Mouse (Mus musculus): ENCODE results near the gene Dffa. TPM values are rescaled to one million over a fixed set of nuclear protein-coding genes. Genes with fewer than 3 reads are reported as not detected.

The Dffa gene
- polyA plus RNA-seq, 1 experiment from 2014 or later: 25.7 TPM

DNA sequence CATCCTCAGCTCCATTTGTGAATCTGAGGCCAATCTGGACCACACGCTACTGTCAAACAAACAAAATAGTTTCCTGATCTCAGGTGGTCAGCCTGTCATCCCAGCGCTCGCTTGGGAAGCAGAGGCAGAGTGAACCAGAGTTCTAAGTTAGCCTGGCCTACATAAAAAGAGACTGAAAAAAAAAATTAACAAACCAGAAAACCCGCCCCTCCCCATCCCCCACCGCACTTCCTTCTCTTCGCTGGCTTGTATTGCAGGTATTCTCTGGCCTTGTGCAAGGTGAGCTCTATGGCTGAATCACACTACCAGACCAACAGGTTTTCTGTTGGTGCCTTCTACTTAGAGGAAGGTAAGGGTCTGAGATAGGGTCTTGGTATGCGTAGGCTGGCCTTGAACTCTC is 43.6 kb downstream of the Dffa start:
- DNase-seq (ENCODE audit: low spot score): no peak
- Histone ChIP-seq H3K9ac (ENCODE audit: low read length) (no peak overlapping the region), H3K9me3 (ENCODE audit: control insufficient read depth, low read length) (no peaks in the 10 kb centered on the region), H3K36me3 (ENCODE audit: control insufficient read depth, insufficient read depth, low read length) (peaks cover 15% of the 10 kb centered on the region), H3K4me3 (ENCODE audit: low read depth, low read length) (no peak overlapping the region), H3K4me1 (ENCODE audit: control insufficient read depth, insufficient read depth, low read length) (no peaks in the 10 kb centered on the region), H3K4me2 (ENCODE audit: low read depth, severe bottlenecking) (no peak overlapping the region), H3K27me3 (ENCODE audit: control insufficient read depth, insufficient read depth, low read length) (no peaks in the 10 kb centered on the region), H3K27ac (replicated peaks; ENCODE audit: low read depth, low read length) (no peak overlapping the region)
- no peak for ATAC-seq (ENCODE audit: insufficient number of reproducible peaks, low FRiP score, low TSS enrichment, low read depth)
- WGBS: 83% methylated on average over 7 of the region's 7 CpGs

- WGBS: 81% methylated on average over 4 of the region's 4 CpGs
- H3K27ac ChIP-seq (replicated peaks; ENCODE audit: low read depth, low read length): no peak overlapping the region
- H3K4me1 ChIP-seq (ENCODE audit: control insufficient read depth, insufficient read depth, low read length): no peaks in the 10 kb centered on the region
- no peak for DNase-seq (ENCODE audit: low spot score)
- no peaks in the 10 kb centered on the region for H3K27me3 ChIP-seq (ENCODE audit: control insufficient read depth, insufficient read depth, low read length)
- no peak overlapping the region for H3K4me3 ChIP-seq (ENCODE audit: low read depth, low read length)
- no peak overlapping the region for H3K4me2 ChIP-seq (ENCODE audit: low read depth, severe bottlenecking)
- no peak overlapping the region for H3K9ac ChIP-seq (ENCODE audit: low read length)
- H3K9me3 ChIP-seq (ENCODE audit: control insufficient read depth, low read length): no peaks in the 10 kb centered on the region
- ATAC-seq (ENCODE audit: insufficient number of reproducible peaks, low FRiP score, low TSS enrichment, low read depth): no peak
- H3K36me3 ChIP-seq (ENCODE audit: control insufficient read depth, insufficient read depth, low read length): peaks cover 18% of the 10 kb centered on the region
Measured at GRCm38 (mm10) chr4:149148084-149148483, 44.1 kb downstream of the Dffa start.

DNA sequence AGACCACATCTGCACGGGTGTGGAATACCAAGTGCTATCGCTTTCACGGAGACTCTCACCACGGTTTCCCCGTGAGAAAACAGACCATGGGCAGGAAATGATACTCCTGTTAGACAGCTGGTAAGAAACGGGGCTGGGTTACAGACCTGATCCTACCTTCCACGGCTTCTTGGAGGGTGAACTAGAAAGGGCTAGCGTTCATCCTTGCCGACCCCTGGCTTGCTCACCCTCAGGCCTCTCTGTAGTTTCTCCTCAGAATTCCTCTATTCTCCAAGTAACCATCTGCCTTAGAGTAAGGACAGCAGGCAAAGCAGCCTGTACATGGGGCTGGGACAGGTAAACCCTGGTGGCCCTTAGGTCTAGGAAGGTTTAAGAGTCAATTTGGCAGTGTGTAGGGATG is 45.2 kb downstream of the Dffa start:
- peaks cover 25% of the 10 kb centered on the region for H3K36me3 ChIP-seq (ENCODE audit: control insufficient read depth, insufficient read depth, low read length)
- WGBS: 88% methylated on average over 9 of the region's 9 CpGs
- ATAC-seq (ENCODE audit: insufficient number of reproducible peaks, low FRiP score, low TSS enrichment, low read depth): no peak

GRCm38 (mm10) chr4:149149611-149150010 is 45.7 kb downstream of the Dffa start:
- DNase-seq (ENCODE audit: low spot score) (no peak), ATAC-seq (ENCODE audit: insufficient number of reproducible peaks, low FRiP score, low TSS enrichment, low read depth) (no peak)
- no peak overlapping the region for H3K4me2 ChIP-seq (ENCODE audit: low read depth, severe bottlenecking)
- peaks cover 26% of the 10 kb centered on the region for H3K36me3 ChIP-seq (ENCODE audit: control insufficient read depth, insufficient read depth, low read length)
- H3K9me3 ChIP-seq (ENCODE audit: control insufficient read depth, low read length): no peaks in the 10 kb centered on the region
- no peak overlapping the region for H3K9ac ChIP-seq (ENCODE audit: low read length)
- H3K4me3 ChIP-seq (ENCODE audit: low read depth, low read length): no peak overlapping the region
- no peak overlapping the region for H3K27ac ChIP-seq (replicated peaks; ENCODE audit: low read depth, low read length)
- WGBS: 77% methylated on average over 7 of the region's 7 CpGs
- no peaks in the 10 kb centered on the region for H3K27me3 ChIP-seq (ENCODE audit: control insufficient read depth, insufficient read depth, low read length)
- no peaks in the 10 kb centered on the region for H3K4me1 ChIP-seq (ENCODE audit: control insufficient read depth, insufficient read depth, low read length)

More for the DNA sequence above, 45.2 kb downstream of the Dffa start:
- Histone ChIP-seq H3K4me3 (ENCODE audit: low read depth, low read length) (no peak overlapping the region), H3K27ac (replicated peaks; ENCODE audit: low read depth, low read length) (no peak overlapping the region), H3K9me3 (ENCODE audit: control insufficient read depth, low read length) (no peaks in the 10 kb centered on the region), H3K4me2 (ENCODE audit: low read depth, severe bottlenecking) (no peak overlapping the region), H3K4me1 (ENCODE audit: control insufficient read depth, insufficient read depth, low read length) (no peaks in the 10 kb centered on the region), H3K27me3 (ENCODE audit: control insufficient read depth, insufficient read depth, low read length) (no peaks in the 10 kb centered on the region), H3K9ac (ENCODE audit: low read length) (no peak overlapping the region)
- DNase-seq (ENCODE audit: low spot score): no peak

DNA sequence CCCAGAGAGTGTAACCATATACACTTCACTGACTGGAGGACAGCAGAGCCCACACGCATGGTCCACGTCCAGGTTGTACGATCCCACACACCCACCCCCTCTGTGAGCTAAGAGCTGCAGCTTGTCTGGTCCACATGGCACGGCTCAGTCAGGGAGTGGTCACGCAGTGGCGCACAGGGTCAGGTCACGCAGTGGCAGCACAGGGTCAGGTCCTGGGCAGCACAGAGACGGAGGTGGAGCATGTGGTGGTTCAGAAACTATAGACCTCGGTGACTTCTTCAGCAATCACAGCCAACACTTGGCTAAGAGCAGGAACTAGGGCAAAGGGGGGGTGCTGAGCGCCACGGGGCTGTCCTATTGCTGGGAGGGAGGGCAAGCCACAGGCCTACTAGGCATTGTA is 46.3 kb downstream of the Dffa start:
- DNase-seq (ENCODE audit: low spot score): no peak
- H3K4me3 ChIP-seq (ENCODE audit: low read depth, low read length): no peak overlapping the region
- ATAC-seq (ENCODE audit: insufficient number of reproducible peaks, low FRiP score, low TSS enrichment, low read depth): no peak
- H3K9me3 ChIP-seq (ENCODE audit: control insufficient read depth, low read length): no peaks in the 10 kb centered on the region; the same call in 1 of the 2 replicates
- no peaks in the 10 kb centered on the region for H3K27me3 ChIP-seq (ENCODE audit: control insufficient read depth, insufficient read depth, low read length)
- H3K4me2 ChIP-seq (ENCODE audit: low read depth, severe bottlenecking): no peak overlapping the region
- WGBS: 86% methylated on average over 11 of the region's 11 CpGs
- peaks cover 32% of the 10 kb centered on the region for H3K36me3 ChIP-seq (ENCODE audit: control insufficient read depth, insufficient read depth, low read length)
- H3K27ac ChIP-seq (replicated peaks; ENCODE audit: low read depth, low read length): no peak overlapping the region
- H3K4me1 ChIP-seq (ENCODE audit: control insufficient read depth, insufficient read depth, low read length): no peaks in the 10 kb centered on the region
- H3K9ac ChIP-seq (ENCODE audit: low read length): no peak overlapping the region

DNA sequence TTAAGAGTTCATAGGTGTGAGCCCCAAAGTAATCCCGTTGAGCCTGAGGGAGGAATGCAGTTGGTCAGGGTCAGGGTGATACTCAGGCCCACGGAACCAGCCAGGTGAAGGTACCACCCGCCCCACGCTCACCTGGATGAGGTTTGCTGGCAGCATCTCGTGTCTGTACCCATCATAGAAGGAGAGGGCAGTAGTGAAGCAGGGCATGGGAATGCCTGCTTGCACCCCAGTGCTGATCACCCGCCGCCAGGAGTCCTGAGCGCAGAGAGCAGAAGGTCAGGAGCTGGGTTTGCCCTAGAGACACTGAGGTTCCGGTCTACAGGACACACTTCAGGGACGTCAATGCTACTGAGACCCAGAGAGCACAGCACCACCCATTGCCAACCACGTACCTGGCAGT is 46.8 kb downstream of the Dffa start:
- Histone ChIP-seq H3K27me3 (ENCODE audit: control insufficient read depth, insufficient read depth, low read length) (no peaks in the 10 kb centered on the region), H3K4me1 (ENCODE audit: control insufficient read depth, insufficient read depth, low read length) (no peaks in the 10 kb centered on the region), H3K4me3 (ENCODE audit: low read depth, low read length) (no peak overlapping the region), H3K36me3 (ENCODE audit: control insufficient read depth, insufficient read depth, low read length) (peaks cover 35% of the 10 kb centered on the region), H3K27ac (replicated peaks; ENCODE audit: low read depth, low read length) (no peak overlapping the region), H3K9ac (ENCODE audit: low read length) (no peak overlapping the region), H3K4me2 (ENCODE audit: low read depth, severe bottlenecking) (no peak overlapping the region), H3K9me3 (ENCODE audit: control insufficient read depth, low read length) (no peaks in the 10 kb centered on the region; the same call in 1 of the 2 replicates)
- DNase-seq (ENCODE audit: low spot score) (no peak), ATAC-seq (ENCODE audit: insufficient number of reproducible peaks, low FRiP score, low TSS enrichment, low read depth) (no peak)
- WGBS: 92% methylated on average over 11 of the region's 11 CpGs

GRCm38 (mm10) chr4:149154859-149155258 is 50.9 kb downstream of the Dffa start:
- no peak for ATAC-seq (ENCODE audit: insufficient number of reproducible peaks, low FRiP score, low TSS enrichment, low read depth)
- 99% methylated on average over 7 of the region's 7 CpGs for WGBS

DNA sequence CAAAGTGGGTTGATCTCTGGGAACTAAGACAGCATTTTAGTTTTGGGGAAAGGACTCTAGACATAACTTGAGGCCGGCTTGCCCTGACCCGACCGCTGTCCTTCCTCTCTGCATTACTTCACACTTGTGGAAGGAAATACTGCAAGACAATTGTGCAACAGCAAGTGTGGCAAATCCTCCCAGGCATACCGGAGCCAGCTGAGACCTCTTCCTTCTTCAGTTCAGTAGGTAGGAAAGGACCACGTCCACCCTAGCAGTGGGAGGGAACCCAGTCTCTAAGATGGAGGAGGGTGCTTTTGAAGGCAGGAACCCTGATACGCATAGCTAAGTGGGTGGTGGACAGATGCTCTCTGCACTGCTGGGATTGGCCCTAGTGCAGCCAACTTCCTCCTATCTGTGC is 51.8 kb downstream of the Dffa start:
- H3K4me1 ChIP-seq (ENCODE audit: control insufficient read depth, insufficient read depth, low read length): no peaks in the 10 kb centered on the region
- no peak overlapping the region for H3K27ac ChIP-seq (replicated peaks; ENCODE audit: low read depth, low read length)
- H3K9ac ChIP-seq (ENCODE audit: low read length): no peak overlapping the region
- H3K4me3 ChIP-seq (ENCODE audit: low read depth, low read length): no peak overlapping the region
- ATAC-seq (ENCODE audit: insufficient number of reproducible peaks, low FRiP score, low TSS enrichment, low read depth) (no peak), DNase-seq (ENCODE audit: low spot score) (no peak)
- no peaks in the 10 kb centered on the region; the same call in 1 of the 2 replicates for H3K9me3 ChIP-seq (ENCODE audit: control insufficient read depth, low read length)
- WGBS: 94% methylated on average over 6 of the region's 6 CpGs
- no peak overlapping the region for H3K4me2 ChIP-seq (ENCODE audit: low read depth, severe bottlenecking)
- H3K36me3 ChIP-seq (ENCODE audit: control insufficient read depth, insufficient read depth, low read length): peaks cover 59% of the 10 kb centered on the region
- H3K27me3 ChIP-seq (ENCODE audit: control insufficient read depth, insufficient read depth, low read length): no peaks in the 10 kb centered on the region

More at GRCm38 (mm10) chr4:149154859-149155258, 50.9 kb downstream of the Dffa start:
- H3K27me3 ChIP-seq (ENCODE audit: control insufficient read depth, insufficient read depth, low read length): no peaks in the 10 kb centered on the region
- H3K36me3 ChIP-seq (ENCODE audit: control insufficient read depth, insufficient read depth, low read length): peaks cover 58% of the 10 kb centered on the region
- H3K9me3 ChIP-seq (ENCODE audit: control insufficient read depth, low read length): no peaks in the 10 kb centered on the region; the same call in 1 of the 2 replicates
- H3K9ac ChIP-seq (ENCODE audit: low read length): no peak overlapping the region
- H3K4me3 ChIP-seq (ENCODE audit: low read depth, low read length): no peak overlapping the region
- no peak for DNase-seq (ENCODE audit: low spot score)
- no peaks in the 10 kb centered on the region for H3K4me1 ChIP-seq (ENCODE audit: control insufficient read depth, insufficient read depth, low read length)
- no peak overlapping the region for H3K4me2 ChIP-seq (ENCODE audit: low read depth, severe bottlenecking)
- H3K27ac ChIP-seq (replicated peaks; ENCODE audit: low read depth, low read length): no peak overlapping the region

DNA sequence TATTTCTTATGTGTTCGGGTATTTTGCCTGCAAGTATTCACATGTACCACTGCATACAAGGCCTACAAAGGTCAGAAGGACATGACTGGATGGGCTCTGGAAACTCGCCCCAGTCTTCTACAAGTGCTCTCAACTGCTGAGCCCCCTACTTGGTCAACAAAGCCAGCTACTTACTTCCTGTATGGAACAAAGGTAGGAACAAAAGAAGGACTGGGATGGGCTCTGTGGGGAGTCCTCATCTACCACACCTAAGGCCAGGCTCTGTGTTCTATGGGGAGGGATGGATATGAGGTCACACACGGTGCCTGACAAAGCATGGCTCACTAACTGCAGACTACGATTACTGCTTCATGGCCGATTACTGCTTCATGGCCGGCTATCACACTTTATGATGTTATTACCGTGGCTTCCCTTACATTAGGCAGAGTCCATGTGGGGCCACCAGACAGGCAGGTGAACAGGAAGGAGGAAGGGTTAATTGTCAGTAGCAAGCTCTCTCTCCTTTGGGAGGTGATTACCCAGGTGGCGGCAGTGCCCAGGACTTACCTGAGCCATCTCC is 53.5 kb downstream of the Dffa start:
- H3K4me2 ChIP-seq (ENCODE audit: low read depth, severe bottlenecking): no peak overlapping the region
- H3K4me3 ChIP-seq (ENCODE audit: low read depth, low read length): no peak overlapping the region
- no peak for ATAC-seq (ENCODE audit: insufficient number of reproducible peaks, low FRiP score, low TSS enrichment, low read depth)
- H3K4me1 ChIP-seq (ENCODE audit: control insufficient read depth, insufficient read depth, low read length): no peaks in the 10 kb centered on the region
- no peak overlapping the region for H3K9ac ChIP-seq (ENCODE audit: low read length)
- H3K36me3 ChIP-seq (ENCODE audit: control insufficient read depth, insufficient read depth, low read length): peaks cover 57% of the 10 kb centered on the region
- DNase-seq (ENCODE audit: low spot score): no peak
- H3K27ac ChIP-seq (replicated peaks; ENCODE audit: low read depth, low read length): no peak overlapping the region
- no peaks in the 10 kb centered on the region for H3K27me3 ChIP-seq (ENCODE audit: control insufficient read depth, insufficient read depth, low read length)
- 93% methylated on average over 8 of the region's 8 CpGs for WGBS
- H3K9me3 ChIP-seq (ENCODE audit: control insufficient read depth, low read length): no peaks in the 10 kb centered on the region; the same call in 1 of the 2 replicates

Data from limb, embryonic 11.5 days (tissue).